Mouse (Mus musculus) limb, embryonic 14.5 days (tissue): ENCODE data around the gene Pak4. TPM values are rescaled to one million over a fixed set of nuclear protein-coding genes. Genes with fewer than 3 reads are reported as not detected.
"Not testable (repeated sequence)": the region's sequence is repeated elsewhere in the genome, so short reads cannot be mapped to it uniquely, and the experiment has no call there.

Source experiments
- ATAC-seq: fragments of 200-750 bp; cut with Nextera tagmentation; 2 replicates; pipeline ENCODE4 v1.8.0; 2017; ENCODE audit warnings: low read depth, moderate number of reproducible peaks, moderate TSS enrichment; ENCODE audit not compliant: low FRiP score
- DNase-seq: peaks from one replicate; pipeline ENCODE4 v3.0.0-alpha.2; 2015; ENCODE audit warnings: low spot score
- H3K27ac ChIP-seq: fragments of 300-500 bp; sonication (generic); replicated peaks from 2 replicates; pipeline ENCODE4 v1.5.1; 2014; ENCODE audit warnings: low read depth, mild to moderate bottlenecking, low read length, moderate library complexity, mixed read lengths
- H3K27me3 ChIP-seq: fragments of 300-500 bp; sonication (generic); 2 replicates; pipeline ENCODE4 v1.6.1; 2014; ENCODE audit warnings: low read length, mixed read lengths; ENCODE audit not compliant: control insufficient read depth, insufficient read depth
- H3K36me3 ChIP-seq: fragments of 300-500 bp; sonication (generic); 2 replicates; pipeline ENCODE4 v1.6.1; 2014; ENCODE audit warnings: mild to moderate bottlenecking, low read length, moderate library complexity, mixed read lengths; ENCODE audit not compliant: control insufficient read depth, insufficient read depth
- H3K4me1 ChIP-seq: fragments of 300-500 bp; sonication (generic); 2 replicates; pipeline ENCODE4 v1.6.1; 2014; ENCODE audit warnings: antibody characterized with exemption, low read length, mixed read lengths; ENCODE audit not compliant: control insufficient read depth, insufficient read depth
- H3K4me2 ChIP-seq: fragments of 300-500 bp; sonication (generic); replicated peaks from 2 replicates; pipeline ENCODE4 v1.6.1; 2014; ENCODE audit warnings: low read depth, mild to moderate bottlenecking, low read length, moderate library complexity; ENCODE audit not compliant: severe bottlenecking
- H3K4me3 ChIP-seq: fragments of 300-500 bp; sonication (generic); replicated peaks from 2 replicates; pipeline ENCODE4 v1.5.1; 2014; ENCODE audit warnings: low read length
- H3K9ac ChIP-seq: fragments of 300-500 bp; sonication (generic); 2 replicates; pipeline ENCODE4 v1.6.1; 2014; ENCODE audit warnings: mild to moderate bottlenecking, low read depth, low read length, moderate library complexity; ENCODE audit not compliant: severe bottlenecking
- H3K9me3 ChIP-seq: fragments of 300-500 bp; sonication (generic); 2 replicates; pipeline ENCODE4 v1.6.1; 2016; ENCODE audit warnings: low read length; ENCODE audit not compliant: control insufficient read depth
- POLR2A ChIP-seq: fragments of 200-500 bp; IDR thresholded peaks from 2 replicates; pipeline ENCODE4 v1.8.0; 2012; ENCODE audit warnings: inconsistent platforms, mild to moderate bottlenecking, moderate library complexity, borderline replicate concordance; ENCODE audit not compliant: insufficient read depth, insufficient read length; ENCODE audit errors: extremely low read depth
- WGBS: fragments of 180-500 bp; shearing (Covaris S2); extraction: QIAGEN DNeasy Blood & Tissue Kit; methylation state at CpG from one replicate; pipeline ENCODE4 v1.1.7; 2014; 5-methylcytosine and 5-hydroxymethylcytosine counted together
- polyA plus RNA-seq, 2 experiments: library from polyadenylated mRNA; depleted of rRNA in 1 of 2; stranded (reverse) in 1 of 2; unstranded in 1 of 2; fragments of >200 nt; fragmentation: Nextera tagmentation in 1 of 2; extraction: Ambion mirVana in 1 of 2; gene quantifications; 2 replicates each; pipeline versions ENCODE4 v1.2.1 to v1.2.3; 2012 to 2014

Pak4 gene
- polyA plus RNA-seq, 2 experiments: 21.3 to 27.6 TPM

DNA sequence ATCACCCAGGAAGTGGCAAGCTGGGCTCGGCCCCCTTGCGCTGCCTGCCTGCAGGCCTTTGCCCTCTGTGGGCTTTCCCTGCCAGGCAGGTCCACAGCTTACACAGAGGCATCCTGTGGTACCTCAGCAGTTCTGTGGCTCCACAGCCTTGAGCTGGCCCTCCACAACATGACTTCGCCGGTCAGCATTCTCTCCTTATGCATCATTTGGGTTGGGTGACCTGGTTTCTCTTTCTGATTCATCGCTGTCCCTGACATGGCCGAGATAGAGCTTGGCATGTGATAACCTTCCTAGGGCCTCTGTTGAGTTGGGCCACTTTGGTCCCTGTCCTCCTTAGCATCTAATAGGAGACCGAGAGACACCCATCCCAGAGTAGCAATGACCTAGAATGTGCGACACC, 8.0 kb upstream of the Pak4 start:
- DNase-seq: no peak
- no peak for TF ChIP-seq POLR2A
- no peak overlapping the region for H3K27ac ChIP-seq
- H3K9ac ChIP-seq: no peak overlapping the region
- WGBS: 95% methylated on average over 8 of the region's 8 CpGs
- no peaks in the 10 kb centered on the region for H3K36me3 ChIP-seq
- H3K4me2 ChIP-seq: no peak overlapping the region
- H3K4me1 ChIP-seq: no peaks in the 10 kb centered on the region
- no peaks in the 10 kb centered on the region for H3K27me3 ChIP-seq
- ATAC-seq: no peak
- no peak overlapping the region for H3K4me3 ChIP-seq
- H3K9me3 ChIP-seq: no peaks in the 10 kb centered on the region

- not testable (repeated sequence) for H3K27me3 ChIP-seq, DNase-seq, H3K9ac ChIP-seq, ATAC-seq, H3K4me2 ChIP-seq, H3K27ac ChIP-seq, H3K4me1 ChIP-seq, H3K9me3 ChIP-seq, H3K36me3 ChIP-seq, H3K4me3 ChIP-seq
- WGBS: 77% methylated on average over 2 of the region's 2 CpGs
Measured at GRCm38 (mm10) chr7:28603788-28604187, 5.8 kb upstream of the Pak4 start.

DNA sequence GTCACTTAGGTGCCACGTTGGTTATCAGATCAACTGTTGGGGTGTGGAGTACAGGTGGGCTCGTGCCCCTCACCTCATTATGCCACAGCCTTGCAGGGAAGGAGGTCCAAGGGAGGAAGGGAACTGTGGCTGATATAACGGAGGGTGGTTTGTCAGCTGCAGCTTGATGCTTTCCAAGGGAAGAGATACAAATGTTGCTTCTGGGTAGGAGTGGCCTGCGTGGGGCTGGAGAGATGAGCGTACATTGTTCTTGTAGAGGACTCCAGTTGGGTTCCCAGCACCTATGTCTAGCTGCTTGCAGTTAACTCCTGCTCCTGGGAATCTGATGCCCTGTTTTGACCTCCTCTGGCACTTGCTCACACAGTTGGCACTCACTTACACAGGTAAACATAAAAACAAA, 5.2 kb upstream of the Pak4 start:
- H3K9me3 ChIP-seq: no peaks in the 10 kb centered on the region
- WGBS: 75% methylated on average over 5 of the region's 5 CpGs
- DNase-seq (no peak), ATAC-seq (no peak)
- no peaks in the 10 kb centered on the region for H3K27me3 ChIP-seq
- H3K9ac ChIP-seq: no peak overlapping the region
- no peaks in the 10 kb centered on the region for H3K4me1 ChIP-seq
- TF ChIP-seq POLR2A: no peak
- H3K36me3 ChIP-seq: no peaks in the 10 kb centered on the region
- H3K4me3 ChIP-seq: no peak overlapping the region
- no peak overlapping the region for H3K4me2 ChIP-seq
- H3K27ac ChIP-seq: no peak overlapping the region

DNA sequence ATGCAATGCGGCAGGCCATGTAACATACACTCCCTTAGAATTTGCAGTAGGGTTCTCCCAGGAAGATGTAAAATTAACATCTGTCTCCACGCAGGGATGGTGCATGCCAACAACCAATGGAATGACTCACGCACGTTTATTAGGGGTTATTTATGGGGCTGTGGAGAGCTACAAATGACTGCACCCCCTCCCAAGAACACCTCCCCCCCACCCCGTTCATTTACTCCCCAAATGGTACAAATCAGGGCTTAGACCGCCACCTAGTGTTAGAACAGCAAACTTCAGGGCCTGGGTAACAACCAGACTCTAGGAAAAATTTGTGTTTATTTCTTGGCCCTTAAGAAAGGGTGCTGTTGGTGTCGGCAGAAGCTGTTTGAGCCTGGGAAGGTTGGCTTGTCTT, 3.7 kb upstream of the Pak4 start:
- Histone ChIP-seq H3K4me2 (no peak overlapping the region), H3K9ac (no peak overlapping the region), H3K27ac (no peak overlapping the region), H3K27me3 (no peaks in the 10 kb centered on the region), H3K4me1 (peaks cover 5% of the 10 kb centered on the region), H3K4me3 (no peak overlapping the region), H3K36me3 (no peaks in the 10 kb centered on the region), H3K9me3 (no peaks in the 10 kb centered on the region)
- WGBS: 12% methylated on average over 7 of the region's 7 CpGs
- no peak for TF ChIP-seq POLR2A
- ATAC-seq (no peak), DNase-seq (peak; percentile 63)

GRCm38 (mm10) chr7:28601029-28601428, 3.0 kb upstream of the Pak4 start:
- Histone ChIP-seq H3K27ac (no peak overlapping the region), H3K9ac (no peak overlapping the region), H3K4me2 (no peak overlapping the region), H3K4me3 (no peak overlapping the region), H3K9me3 (no peaks in the 10 kb centered on the region), H3K27me3 (no peaks in the 10 kb centered on the region), H3K4me1 (peaks cover 11% of the 10 kb centered on the region), H3K36me3 (no peaks in the 10 kb centered on the region)
- ATAC-seq: no peak
- 8% methylated on average over 11 of the region's 11 CpGs for WGBS
- no peak for TF ChIP-seq POLR2A
- peak; percentile 64 for DNase-seq

GRCm38 (mm10) chr7:28598951-28599350, 966 bp upstream of the Pak4 start:
- WGBS: 59% methylated on average over 2 of the region's 2 CpGs
- no peak for ATAC-seq
- no peak overlapping the region for H3K27ac ChIP-seq
- no peaks in the 10 kb centered on the region for H3K9me3 ChIP-seq
- H3K27me3 ChIP-seq: no peaks in the 10 kb centered on the region
- peaks cover 14% of the 10 kb centered on the region for H3K4me1 ChIP-seq
- TF ChIP-seq POLR2A: no peak
- H3K4me3 ChIP-seq: no peak overlapping the region
- DNase-seq: no peak
- no peak overlapping the region for H3K9ac ChIP-seq
- no peak overlapping the region for H3K4me2 ChIP-seq
- no peaks in the 10 kb centered on the region for H3K36me3 ChIP-seq
